Mouse (Mus musculus): ENCODE results near the gene Cdc25b. TPM values are rescaled to one million over a fixed set of nuclear protein-coding genes. Genes with fewer than 3 reads are reported as not detected.
"Not testable (repeated sequence)": the region's sequence is repeated elsewhere in the genome, so short reads cannot be mapped to it uniquely, and the experiment has no call there.

The Cdc25b gene
- total and polyA plus RNA-seq, 2 experiments from 2014 or later, result 18.2 to 22.2 TPM

DNA sequence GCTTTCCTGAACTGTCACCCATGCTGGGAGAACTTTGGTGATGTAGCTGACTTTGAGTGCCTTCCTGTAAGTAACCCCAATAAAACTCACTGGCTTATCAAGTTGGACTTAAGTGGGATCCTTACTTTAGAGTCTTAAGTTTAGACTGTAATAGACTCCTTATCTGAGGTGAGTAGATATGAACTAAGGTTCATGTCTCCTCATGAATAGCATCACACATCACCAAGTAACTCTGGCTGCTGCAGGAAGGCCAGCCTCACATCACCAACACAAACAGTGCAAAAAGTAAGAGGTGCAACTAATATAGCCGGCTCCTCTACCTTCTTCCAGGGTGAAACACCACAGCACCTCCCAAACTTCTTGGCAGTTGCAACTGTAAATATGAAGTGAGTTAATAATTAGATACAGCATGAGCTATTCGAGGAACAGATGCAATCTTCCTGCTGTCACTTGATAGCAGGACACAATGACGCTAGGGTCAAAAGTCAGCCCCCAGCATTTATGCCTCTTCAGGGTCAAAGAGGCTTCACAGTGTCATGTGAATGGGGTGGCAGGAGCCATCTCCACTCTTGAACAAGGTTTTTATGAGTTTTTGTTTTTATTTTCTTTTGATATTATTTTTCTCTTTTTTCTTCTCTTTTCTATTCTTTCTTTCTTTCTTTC, 35.2 kb downstream of the Cdc25b start:
- WGBS, result 79% methylated on average over 3 of the region's 3 CpGs
- no peaks in the 10 kb centered on the region for H3K4me1 ChIP-seq (ENCODE audit: insufficient read depth, low read length)
- TF ChIP-seq CTCF (IDR thresholded peaks at IDR 0.05; ENCODE audit: low read depth), result no peak
- DNase-seq (ENCODE audit: low spot score) (no peak), ATAC-seq (no peak)
- H3K4me2 ChIP-seq (ENCODE audit: low read depth, low read length), result no peak overlapping the region
- H3K36me3 ChIP-seq (ENCODE audit: insufficient read depth, low read length), result no peaks in the 10 kb centered on the region
- H3K27me3 ChIP-seq (ENCODE audit: insufficient read depth, low read length), result no peaks in the 10 kb centered on the region
- no peaks in the 10 kb centered on the region for H3K9me3 ChIP-seq (ENCODE audit: low read length)
- H3K27ac ChIP-seq, result no peak overlapping the region
- H3K9ac ChIP-seq (replicated peaks; ENCODE audit: low read length), result no peak overlapping the region
- H3K4me3 ChIP-seq (ENCODE audit: low read length), result no peak overlapping the region

DNA sequence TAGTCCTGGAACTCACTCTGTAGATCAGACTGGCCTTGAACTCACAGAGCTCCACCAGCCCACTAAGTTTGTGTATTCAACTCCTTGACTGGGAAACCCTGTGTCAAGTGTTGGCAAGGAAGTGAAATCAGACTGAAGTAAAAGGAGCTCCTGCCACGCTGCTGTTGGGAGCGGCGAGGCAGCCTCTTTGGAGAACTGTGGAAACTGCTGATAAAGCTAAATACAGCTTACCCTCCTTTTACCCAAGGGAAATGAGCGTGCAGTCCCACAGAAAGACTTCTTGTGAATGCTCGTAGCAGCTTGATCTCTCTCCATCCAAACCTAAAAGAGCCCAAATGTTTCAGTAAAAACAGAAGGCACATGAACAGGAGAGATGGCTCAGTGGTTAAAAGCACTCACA, 35.8 kb downstream of the Cdc25b start:
- DNase-seq (ENCODE audit: low spot score) (peak; percentile 6), ATAC-seq (no peak)
- no peaks in the 10 kb centered on the region for H3K36me3 ChIP-seq (ENCODE audit: insufficient read depth, low read length)
- no peak overlapping the region for H3K4me3 ChIP-seq (ENCODE audit: low read length)
- WGBS, result 42% methylated on average over 5 of the region's 5 CpGs
- no peak overlapping the region for H3K27ac ChIP-seq
- H3K27me3 ChIP-seq (ENCODE audit: insufficient read depth, low read length), result no peaks in the 10 kb centered on the region
- no peaks in the 10 kb centered on the region for H3K9me3 ChIP-seq (ENCODE audit: low read length)
- no peak overlapping the region for H3K4me2 ChIP-seq (ENCODE audit: low read depth, low read length)
- TF ChIP-seq CTCF (IDR thresholded peaks at IDR 0.05; ENCODE audit: low read depth), result no peak
- H3K4me1 ChIP-seq (ENCODE audit: insufficient read depth, low read length), result no peaks in the 10 kb centered on the region
- H3K9ac ChIP-seq (replicated peaks; ENCODE audit: low read length), result no peak overlapping the region

DNA sequence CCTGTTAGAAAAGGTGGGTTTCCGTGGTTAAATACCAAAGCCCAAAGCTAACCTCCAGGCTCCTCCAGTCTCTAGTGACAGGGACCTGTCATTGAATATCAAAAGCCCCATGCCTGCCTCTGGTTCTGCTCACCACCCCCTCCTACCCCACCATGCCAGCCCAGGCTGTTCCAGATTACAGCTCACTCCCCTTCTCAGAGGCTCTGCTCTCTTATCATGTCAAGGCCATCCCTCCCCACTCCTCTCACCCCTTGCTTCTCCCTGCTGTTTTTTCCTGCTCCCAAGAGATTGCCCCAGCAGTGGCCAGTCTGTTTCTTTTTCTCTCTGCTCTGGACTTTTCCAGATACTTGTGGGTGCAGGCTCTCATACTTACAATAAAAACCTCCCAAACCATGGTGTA, 36.8 kb downstream of the Cdc25b start:
- no peaks in the 10 kb centered on the region for H3K9me3 ChIP-seq (ENCODE audit: low read length)
- no peaks in the 10 kb centered on the region for H3K27me3 ChIP-seq (ENCODE audit: insufficient read depth, low read length)
- WGBS, result 78% methylated on average over 1 of the region's 1 CpGs
- H3K27ac ChIP-seq, result no peak overlapping the region
- no peaks in the 10 kb centered on the region for H3K36me3 ChIP-seq (ENCODE audit: insufficient read depth, low read length)
- H3K4me2 ChIP-seq (ENCODE audit: low read depth, low read length), result no peak overlapping the region
- no peak for DNase-seq (ENCODE audit: low spot score)
- no peak for TF ChIP-seq CTCF (IDR thresholded peaks at IDR 0.05; ENCODE audit: low read depth)
- no peaks in the 10 kb centered on the region for H3K4me1 ChIP-seq (ENCODE audit: insufficient read depth, low read length)
- no peak for ATAC-seq
- H3K9ac ChIP-seq (replicated peaks; ENCODE audit: low read length), result no peak overlapping the region
- no peak overlapping the region for H3K4me3 ChIP-seq (ENCODE audit: low read length)

DNA sequence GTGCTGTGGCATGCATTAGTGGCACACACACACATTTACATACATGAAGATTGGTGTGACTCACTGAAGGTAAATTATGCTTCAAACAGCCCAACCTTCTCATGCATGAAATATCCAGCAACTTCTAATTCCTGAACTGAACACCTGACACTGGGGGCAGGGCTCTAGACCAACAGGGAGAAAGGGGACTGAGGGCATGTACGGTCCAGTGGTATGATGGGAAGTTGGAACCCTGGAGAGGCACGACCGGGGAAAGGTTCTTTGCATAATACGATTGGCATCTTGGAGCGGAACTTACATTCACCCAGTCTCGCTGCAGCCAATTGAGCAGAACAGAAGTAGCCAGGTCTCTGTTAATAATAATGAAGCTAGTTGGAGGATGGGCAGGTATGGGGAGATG, 38.4 kb downstream of the Cdc25b start:
- no peak overlapping the region for H3K4me2 ChIP-seq (ENCODE audit: low read depth, low read length)
- no peaks in the 10 kb centered on the region for H3K27me3 ChIP-seq (ENCODE audit: insufficient read depth, low read length)
- ATAC-seq (no peak), DNase-seq (ENCODE audit: low spot score) (no peak)
- no peak overlapping the region for H3K27ac ChIP-seq
- H3K36me3 ChIP-seq (ENCODE audit: insufficient read depth, low read length), result no peaks in the 10 kb centered on the region
- no peaks in the 10 kb centered on the region for H3K4me1 ChIP-seq (ENCODE audit: insufficient read depth, low read length)
- no peak for TF ChIP-seq CTCF (IDR thresholded peaks at IDR 0.05; ENCODE audit: low read depth)
- 77% methylated on average over 6 of the region's 6 CpGs for WGBS
- H3K9me3 ChIP-seq (ENCODE audit: low read length), result no peaks in the 10 kb centered on the region
- no peak overlapping the region for H3K4me3 ChIP-seq (ENCODE audit: low read length)
- H3K9ac ChIP-seq (replicated peaks; ENCODE audit: low read length), result no peak overlapping the region

DNA sequence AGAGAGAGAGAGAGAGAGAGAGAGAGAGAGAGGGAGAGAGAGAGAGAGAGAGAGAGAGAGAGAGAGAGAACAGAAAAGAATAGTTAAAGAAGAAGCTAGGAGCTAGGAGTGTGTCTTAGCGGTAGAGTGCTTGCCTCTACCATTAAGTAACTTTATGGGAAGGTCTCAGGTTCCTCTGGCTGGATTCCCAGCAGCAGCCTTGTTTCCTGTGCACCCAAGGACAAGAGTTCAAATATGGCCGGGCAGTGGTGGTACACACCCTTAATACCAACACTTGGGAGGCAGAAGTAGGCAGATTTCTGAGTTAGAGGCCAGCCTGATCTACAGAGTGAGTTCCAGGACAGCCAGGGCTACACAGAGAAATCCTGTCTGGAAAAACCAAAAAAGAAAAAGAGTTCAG, 39.9 kb downstream of the Cdc25b start:
- not testable (repeated sequence) for DNase-seq (ENCODE audit: low spot score); H3K36me3 ChIP-seq (ENCODE audit: insufficient read depth, low read length); H3K4me1 ChIP-seq (ENCODE audit: insufficient read depth, low read length); H3K4me2 ChIP-seq (ENCODE audit: low read depth, low read length); H3K27ac ChIP-seq; H3K27me3 ChIP-seq (ENCODE audit: insufficient read depth, low read length); H3K9ac ChIP-seq (replicated peaks; ENCODE audit: low read length); H3K4me3 ChIP-seq (ENCODE audit: low read length); H3K9me3 ChIP-seq (ENCODE audit: low read length); ATAC-seq
- WGBS, result 78% methylated on average over 2 of the region's 2 CpGs

DNA sequence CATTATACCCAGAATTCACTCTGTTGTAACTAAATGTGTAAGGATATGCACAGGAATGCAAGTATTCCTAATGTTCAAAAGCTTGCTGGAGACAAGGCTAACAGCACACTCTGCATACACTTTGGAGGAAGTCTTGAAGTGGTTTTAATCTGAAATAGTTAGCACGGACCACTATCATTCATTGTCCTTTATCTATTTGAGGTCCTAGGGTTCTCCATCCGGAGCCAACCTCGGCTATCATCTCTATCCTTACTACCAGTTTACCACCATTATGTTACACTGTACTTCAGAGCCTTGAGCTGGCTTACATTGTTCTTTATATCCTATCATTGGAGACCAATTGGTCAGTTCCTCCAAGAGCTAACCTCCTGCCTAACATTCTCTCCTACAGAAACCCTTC, 40.5 kb downstream of the Cdc25b start:
- no peak overlapping the region for H3K4me3 ChIP-seq (ENCODE audit: low read length)
- TF ChIP-seq CTCF (IDR thresholded peaks at IDR 0.05; ENCODE audit: low read depth), result no peak
- H3K27me3 ChIP-seq (ENCODE audit: insufficient read depth, low read length), result no peaks in the 10 kb centered on the region
- H3K27ac ChIP-seq, result no peak overlapping the region
- no peaks in the 10 kb centered on the region for H3K9me3 ChIP-seq (ENCODE audit: low read length)
- WGBS, result 93% methylated on average over 3 of the region's 3 CpGs
- H3K9ac ChIP-seq (replicated peaks; ENCODE audit: low read length), result no peak overlapping the region
- no peaks in the 10 kb centered on the region for H3K4me1 ChIP-seq (ENCODE audit: insufficient read depth, low read length)
- H3K4me2 ChIP-seq (ENCODE audit: low read depth, low read length), result no peak overlapping the region
- no peaks in the 10 kb centered on the region for H3K36me3 ChIP-seq (ENCODE audit: insufficient read depth, low read length)
- DNase-seq (ENCODE audit: low spot score), result no peak
- no peak for ATAC-seq

DNA sequence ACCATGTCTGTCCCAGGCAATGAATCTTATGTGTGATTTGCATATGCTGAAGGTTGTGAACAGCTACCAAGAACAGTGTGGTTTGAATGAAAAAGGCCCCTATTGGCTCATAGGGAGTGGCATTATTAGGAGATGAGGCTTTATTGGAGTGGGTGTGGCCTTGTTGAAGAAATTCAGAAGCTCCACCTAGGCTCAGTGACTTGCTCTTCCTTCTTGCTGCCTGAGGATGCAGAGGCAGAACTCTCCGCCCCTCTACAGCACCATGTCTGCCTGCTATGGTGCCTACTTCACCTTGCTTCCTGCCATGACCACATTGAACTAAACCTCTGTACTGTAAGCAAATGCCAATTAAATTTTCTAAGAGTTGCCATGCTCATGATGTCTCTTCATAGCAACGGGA, 45.8 kb downstream of the Cdc25b start:
- Histone ChIP-seq H3K27me3 (ENCODE audit: insufficient read depth, low read length) (no peaks in the 10 kb centered on the region), H3K36me3 (ENCODE audit: insufficient read depth, low read length) (no peaks in the 10 kb centered on the region), H3K4me3 (ENCODE audit: low read length) (no peak overlapping the region), H3K4me1 (ENCODE audit: insufficient read depth, low read length) (peaks cover 6% of the 10 kb centered on the region), H3K9ac (replicated peaks; ENCODE audit: low read length) (no peak overlapping the region), H3K27ac (no peak overlapping the region), H3K4me2 (ENCODE audit: low read depth, low read length) (no peak overlapping the region), H3K9me3 (ENCODE audit: low read length) (no peaks in the 10 kb centered on the region)
- TF ChIP-seq CTCF (IDR thresholded peaks at IDR 0.05; ENCODE audit: low read depth), result no peak
- ATAC-seq, result no peak
- 93% methylated on average over 2 of the region's 2 CpGs for WGBS
- no peak for DNase-seq (ENCODE audit: low spot score)
